Mouse (Mus musculus) heart, postnatal 0 days (tissue): ENCODE measurements around the gene Kcne1. TPM values are rescaled to one million over a fixed set of nuclear protein-coding genes. Genes with fewer than 3 reads are reported as not detected.

Experiments used
- ATAC-seq: fragments of 200-750 bp; cut with Nextera tagmentation; 2 replicates; pipeline ENCODE4 v1.8.0; 2017; ENCODE audit warnings: low read depth, moderate number of reproducible peaks, moderate library complexity; ENCODE audit not compliant: insufficient read depth
- DNase-seq: peaks from one replicate; pipeline ENCODE4 v3.0.0-alpha.2; 2016; ENCODE audit warnings: low spot score
- H3K27ac ChIP-seq: fragments of 300-500 bp; sonication (generic); 2 replicates; pipeline ENCODE4 v1.5.1; 2014; ENCODE audit warnings: low read depth, mild to moderate bottlenecking
- H3K27me3 ChIP-seq: fragments of 300-500 bp; sonication (generic); 2 replicates; pipeline ENCODE4 v1.6.1; 2014; ENCODE audit warnings: low read length, mixed read lengths; ENCODE audit not compliant: control insufficient read depth, insufficient read depth
- H3K36me3 ChIP-seq: fragments of 300-500 bp; sonication (generic); replicated peaks from 2 replicates; pipeline ENCODE4 v1.6.1; 2014; ENCODE audit warnings: low read length, mixed read lengths; ENCODE audit not compliant: control insufficient read depth, insufficient read depth
- H3K4me1 ChIP-seq: fragments of 300-500 bp; sonication (generic); 2 replicates; pipeline ENCODE4 v1.6.1; 2014; ENCODE audit warnings: antibody characterized with exemption; ENCODE audit not compliant: control insufficient read depth, insufficient read depth
- H3K4me2 ChIP-seq: fragments of 300-500 bp; sonication (generic); 2 replicates; pipeline ENCODE4 v1.6.1; 2014; ENCODE audit warnings: low read depth, mild to moderate bottlenecking, low read length, moderate library complexity
- H3K4me3 ChIP-seq: fragments of 300-500 bp; sonication (generic); 2 replicates; pipeline ENCODE4 v1.5.1; 2014; ENCODE audit warnings: low read depth, low read length
- H3K9ac ChIP-seq: fragments of 300-500 bp; sonication (generic); replicated peaks from 2 replicates; pipeline ENCODE4 v1.6.1; 2014; ENCODE audit warnings: low read depth, low read length, mixed read lengths
- H3K9me3 ChIP-seq: fragments of 300-500 bp; sonication (generic); replicated peaks from 2 replicates; pipeline ENCODE4 v1.6.1; 2016; ENCODE audit warnings: low read length; ENCODE audit not compliant: control insufficient read depth
- CTCF ChIP-seq: IDR thresholded peaks from 2 replicates; pipeline ENCODE4 v1.5.1; 2016; ENCODE audit warnings: antibody characterized with exemption, control low read depth, low read depth
- EP300 ChIP-seq: IDR thresholded peaks from 2 replicates; pipeline ENCODE4 v1.6.1; 2016; ENCODE audit warnings: antibody characterized with exemption, low read depth
- WGBS: fragments of 180-500 bp; shearing (Covaris S2); extraction: QIAGEN DNeasy Blood & Tissue Kit; methylation state at CpG from one replicate; pipeline ENCODE4 v1.1.7; 2014; 5-methylcytosine and 5-hydroxymethylcytosine counted together
- polyA plus RNA-seq: library from polyadenylated mRNA; unstranded; fragments of >200 nt; fragmentation: Nextera tagmentation; extraction: Ambion mirVana; gene quantifications from 2 replicates; pipeline ENCODE4 v1.2.1, GENCODE M21; 2015
- total RNA-seq: library from RNA; depleted of rRNA; stranded (reverse); fragments of >200 nt; gene quantifications from 2 replicates; pipeline ENCODE4 v1.2.3, GENCODE M21; 2014; ENCODE audit warnings: low replicate concordance

Gene Kcne1
- total and polyA plus RNA-seq, 2 experiments from 2014 or later = 283 to 415 TPM

DNA sequence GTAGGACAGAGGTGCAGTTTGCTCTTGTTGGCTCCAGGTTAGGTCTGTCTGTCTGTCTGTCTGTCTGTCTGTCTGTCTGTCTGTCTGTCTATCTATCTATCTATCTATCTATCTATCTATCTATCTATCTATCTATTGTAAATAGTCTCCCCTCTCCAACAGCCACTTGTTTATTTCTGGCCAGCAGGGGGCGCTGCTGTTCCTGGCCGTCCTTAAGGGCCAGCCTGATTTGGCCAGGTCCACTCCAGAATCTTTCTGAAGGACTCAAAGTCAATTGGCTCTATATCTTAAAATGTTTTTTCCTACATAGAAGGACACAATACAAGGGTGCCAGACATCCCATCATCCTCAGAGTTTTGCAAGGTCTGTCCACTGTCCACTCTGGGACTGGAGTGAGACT, 25.8 kb upstream of the Kcne1 start:
- 4% methylated on average over 2 of the region's 2 CpGs for WGBS
- no peak for TF ChIP-seq EP300
- peak; percentile 77 for TF ChIP-seq CTCF
- Histone ChIP-seq H3K9ac (no peak overlapping the region), H3K9me3 (no peaks in the 10 kb centered on the region), H3K4me1 (no peaks in the 10 kb centered on the region), H3K27ac (no peak overlapping the region), H3K27me3 (no peaks in the 10 kb centered on the region), H3K4me3 (no peak overlapping the region), H3K36me3 (no peaks in the 10 kb centered on the region), H3K4me2 (no peak overlapping the region)
- peak; percentile 50 for DNase-seq
- peak; percentile 51; the same call in 1 of the 2 replicates for ATAC-seq

DNA sequence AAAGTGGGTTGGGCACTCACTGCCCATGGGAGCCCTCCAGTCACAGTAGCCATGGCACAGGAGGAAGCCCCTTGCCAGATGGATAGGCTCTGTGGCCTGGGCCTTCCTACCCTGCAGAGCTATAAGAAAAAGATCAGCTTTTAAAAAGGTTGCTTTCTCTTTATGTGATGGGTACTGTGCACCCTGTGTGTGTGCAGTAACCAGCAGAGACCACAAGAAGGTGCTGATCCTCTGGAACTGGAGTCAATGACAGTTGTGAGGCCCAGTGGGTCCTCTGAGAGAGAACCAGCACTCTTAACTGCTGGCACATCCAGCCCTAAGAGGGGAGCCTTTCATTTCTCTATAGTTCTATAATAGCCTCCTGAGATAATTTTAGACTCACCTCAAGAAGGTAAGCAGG, 24.1 kb upstream of the Kcne1 start:
- H3K9me3 ChIP-seq = no peaks in the 10 kb centered on the region
- H3K4me1 ChIP-seq = no peaks in the 10 kb centered on the region
- no peak for DNase-seq
- no peak overlapping the region for H3K27ac ChIP-seq
- no peak overlapping the region for H3K4me2 ChIP-seq
- H3K27me3 ChIP-seq = no peaks in the 10 kb centered on the region
- no peak overlapping the region for H3K9ac ChIP-seq
- TF ChIP-seq CTCF (no peak), EP300 (no peak)
- no peaks in the 10 kb centered on the region for H3K36me3 ChIP-seq
- H3K4me3 ChIP-seq = no peak overlapping the region
- ATAC-seq = no peak

- 67% methylated on average over 6 of the region's 6 CpGs for WGBS
- H3K9me3 ChIP-seq = no peaks in the 10 kb centered on the region
- no peaks in the 10 kb centered on the region for H3K4me1 ChIP-seq
- no peak for DNase-seq
- no peaks in the 10 kb centered on the region for H3K36me3 ChIP-seq
- H3K27me3 ChIP-seq = no peaks in the 10 kb centered on the region
- ATAC-seq = no peak
- H3K27ac ChIP-seq = no peak overlapping the region
- H3K4me2 ChIP-seq = no peak overlapping the region
- no peak overlapping the region for H3K4me3 ChIP-seq
- TF ChIP-seq CTCF (no peak), EP300 (no peak)
- no peak overlapping the region for H3K9ac ChIP-seq
Observed at GRCm38 (mm10) chr16:92382508-92382907, 23.2 kb upstream of the Kcne1 start.

- TF ChIP-seq CTCF (no peak), EP300 (no peak)
Observed at GRCm38 (mm10) chr16:92381092-92381491, 21.8 kb upstream of the Kcne1 start.

GRCm38 (mm10) chr16:92376976-92377375, 17.7 kb upstream of the Kcne1 start:
- Histone ChIP-seq H3K4me3 (no peak overlapping the region), H3K9ac (no peak overlapping the region), H3K9me3 (no peaks in the 10 kb centered on the region), H3K27me3 (no peaks in the 10 kb centered on the region), H3K4me2 (no peak overlapping the region), H3K27ac (no peak overlapping the region), H3K4me1 (0 out of 2 replicates have a peak, but pooled peaks cover 3% of the 10 kb centered on the region), H3K36me3 (no peaks in the 10 kb centered on the region)
- DNase-seq (no peak), ATAC-seq (no peak)
- 90% methylated on average over 6 of the region's 6 CpGs for WGBS
- TF ChIP-seq EP300 = no peak
- no peak for TF ChIP-seq CTCF

More at GRCm38 (mm10) chr16:92381092-92381491, 21.8 kb upstream of the Kcne1 start:
- no peak for DNase-seq
- no peaks in the 10 kb centered on the region for H3K9me3 ChIP-seq
- WGBS = 65% methylated on average over 6 of the region's 6 CpGs
- no peaks in the 10 kb centered on the region for H3K4me1 ChIP-seq
- no peak overlapping the region for H3K27ac ChIP-seq
- no peak overlapping the region for H3K4me3 ChIP-seq
- H3K27me3 ChIP-seq = no peaks in the 10 kb centered on the region
- no peaks in the 10 kb centered on the region for H3K36me3 ChIP-seq
- no peak overlapping the region for H3K4me2 ChIP-seq
- ATAC-seq = no peak
- H3K9ac ChIP-seq = no peak overlapping the region

DNA sequence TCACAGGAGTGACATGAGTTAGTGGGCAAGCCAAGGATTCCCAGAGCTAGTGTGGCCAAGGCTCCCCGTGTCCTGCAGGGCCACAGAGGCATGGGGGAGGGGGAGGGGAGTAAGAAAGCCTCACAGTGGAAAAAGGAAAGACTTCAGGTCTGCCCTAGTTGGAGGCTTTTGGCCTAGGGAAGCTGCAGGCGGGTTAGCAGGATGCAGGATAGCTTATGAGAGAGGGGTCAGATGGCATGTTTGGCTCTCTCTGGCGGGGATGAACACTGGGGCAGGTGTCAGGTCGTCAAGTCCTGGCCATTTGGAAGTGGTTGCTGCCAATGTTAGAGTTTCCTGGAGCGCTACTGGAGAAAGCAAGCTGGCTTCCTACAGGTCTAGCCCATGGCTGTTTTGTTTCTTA, 12.4 kb upstream of the Kcne1 start:
- Histone ChIP-seq H3K27ac (no peak overlapping the region), H3K36me3 (no peaks in the 10 kb centered on the region), H3K4me3 (no peak overlapping the region), H3K9me3 (no peaks in the 10 kb centered on the region), H3K27me3 (no peaks in the 10 kb centered on the region), H3K9ac (no peak overlapping the region), H3K4me1 (peaks cover 17% of the 10 kb centered on the region; the same call in 1 of the 2 replicates), H3K4me2 (no peak overlapping the region)
- TF ChIP-seq CTCF (no peak), EP300 (no peak)
- WGBS = 50% methylated on average over 5 of the region's 5 CpGs
- ATAC-seq (no peak), DNase-seq (no peak)
